Comparison of ENCODE assay signal across 14 mouse cellular contexts in the genomic region with DNA sequence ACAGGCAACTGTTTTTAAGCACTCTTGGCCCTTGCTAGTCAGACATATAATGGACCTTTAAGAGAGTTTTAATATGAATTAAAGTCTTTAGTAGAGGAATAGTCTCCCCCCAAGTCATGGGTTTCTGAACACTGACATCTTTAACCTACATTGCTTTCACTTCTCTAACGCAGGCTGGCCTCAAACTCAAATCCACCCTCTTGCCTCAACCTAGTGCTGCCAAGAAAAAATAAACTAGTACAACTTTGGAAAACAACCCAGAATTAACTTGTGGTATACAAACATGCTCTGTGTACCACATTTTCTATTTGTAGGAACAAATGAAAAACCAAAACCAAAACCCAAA.
DNase-seq lines count a peak whose midpoint lies in the region; ATAC-seq lines count a peak whose summit lies in the region.
"Had no signal": no experiment of that assay in that cellular context is flagged by ENCODE, and none has a peak within 500 bp of the region (broad histone marks: within the 10 kb centered on the region; RNA-seq: fewer than 3 reads in every experiment).

No protein-coding gene starts in this region.

- no peak overlapping the region for H3K4me3 ChIP-seq in kidney, embryonic 14.5 days (ENCODE audit: low read length)
- no peak overlapping the region for H3K4me3 ChIP-seq in kidney, embryonic 16.5 days (ENCODE audit: low read length)
- no peak overlapping the region for H3K4me3 ChIP-seq in hindbrain, embryonic 14.5 days (replicated peaks; ENCODE audit: low read length)
- H3K4me3 ChIP-seq: hindbrain, embryonic 12.5 days; lung, embryonic 15.5 days had no signal

- no peaks in the 10 kb centered on the region for H3K36me3 ChIP-seq in kidney, embryonic 14.5 days (ENCODE audit: control insufficient read depth, insufficient read depth, low read length)
- H3K36me3 ChIP-seq in kidney, embryonic 16.5 days (ENCODE audit: insufficient read depth, low read length): no peaks in the 10 kb centered on the region
- no peaks in the 10 kb centered on the region for H3K36me3 ChIP-seq in splenic B cell, adult 2 months (ENCODE audit: control insufficient read depth, insufficient read depth, low read length, poor library complexity, severe bottlenecking)
- no peaks in the 10 kb centered on the region for H3K36me3 ChIP-seq in hindbrain, embryonic 14.5 days (replicated peaks; ENCODE audit: control insufficient read depth, insufficient read depth)
- H3K36me3 ChIP-seq: hindbrain, embryonic 12.5 days; lung, embryonic 15.5 days had no signal

- H3K4me2 ChIP-seq in kidney, embryonic 14.5 days (replicated peaks; ENCODE audit: low read depth, low read length): 0 out of 2 replicates have a peak overlapping the region, but pooled peaks have one; percentile 2
- H3K4me2 ChIP-seq in kidney, embryonic 16.5 days (replicated peaks; ENCODE audit: low read depth, low read length): no peak overlapping the region
- no peak overlapping the region for H3K4me2 ChIP-seq in hindbrain, embryonic 14.5 days (replicated peaks)
- H3K4me2 ChIP-seq: hindbrain, embryonic 12.5 days; lung, embryonic 15.5 days had no signal

- no peaks in the 10 kb centered on the region for H3K9me3 ChIP-seq in kidney, embryonic 14.5 days (ENCODE audit: control insufficient read depth, low read length)
- no peaks in the 10 kb centered on the region for H3K9me3 ChIP-seq in kidney, embryonic 16.5 days (ENCODE audit: low read length)
- H3K9me3 ChIP-seq in hindbrain, embryonic 14.5 days (ENCODE audit: control insufficient read depth, low read length): no peaks in the 10 kb centered on the region
- H3K9me3 ChIP-seq: hindbrain, embryonic 12.5 days; lung, embryonic 15.5 days had no signal

- 87% methylated on average over 1 of the region's 1 CpGs for WGBS in kidney, embryonic 14.5 days
- 69% methylated on average over 1 of the region's 1 CpGs for WGBS in kidney, embryonic 16.5 days
- 81% methylated on average over 1 of the region's 1 CpGs for WGBS in hindbrain, embryonic 14.5 days

- no peaks in the 10 kb centered on the region for H3K4me1 ChIP-seq in kidney, embryonic 14.5 days (ENCODE audit: control insufficient read depth, insufficient read depth, low read length)
- peaks cover 4% of the 10 kb centered on the region; the same call in 1 of the 2 replicates for H3K4me1 ChIP-seq in kidney, embryonic 16.5 days (ENCODE audit: insufficient read depth, low read length)
- H3K4me1 ChIP-seq in hindbrain, embryonic 14.5 days (replicated peaks; ENCODE audit: control insufficient read depth, insufficient read depth, low read length): no peaks in the 10 kb centered on the region
- H3K4me1 ChIP-seq: lung, embryonic 15.5 days had no signal

- no peak overlapping the region for H3K27ac ChIP-seq in kidney, embryonic 14.5 days (ENCODE audit: low read depth, low read length)
- H3K27ac ChIP-seq in kidney, embryonic 16.5 days (ENCODE audit: low read length): no peak overlapping the region
- H3K27ac ChIP-seq in hindbrain, embryonic 14.5 days: no peak overlapping the region
- H3K27ac ChIP-seq: hindbrain, embryonic 12.5 days; lung, embryonic 15.5 days had no signal

- DNase-seq in adipocyte (ENCODE audit: low spot score): peak; percentile 67
- DNase-seq in splenic B cell, adult 2 months (ENCODE audit: low read depth, low spot score): peak; percentile 57
- no peak for DNase-seq in layer of hippocampus, adult 11-12 months (ENCODE audit: low spot score)
- DNase-seq in hindbrain, embryonic 14.5 days (ENCODE audit: low spot score): no peak
- DNase-seq: cerebellum, adult 11 months; forebrain, postnatal 0 days; gastrocnemius, postnatal 36 days; kidney, postnatal 10 days; right cerebral cortex, postnatal 4 days had no signal

- H3K9ac ChIP-seq in kidney, embryonic 14.5 days (ENCODE audit: low read depth, low read length): no peak overlapping the region
- no peak overlapping the region for H3K9ac ChIP-seq in kidney, embryonic 16.5 days (replicated peaks; ENCODE audit: low read length)
- no peak overlapping the region for H3K9ac ChIP-seq in hindbrain, embryonic 14.5 days
- H3K9ac ChIP-seq: forebrain, postnatal 0 days; hindbrain, embryonic 12.5 days; lung, embryonic 15.5 days had no signal

- no peak for ATAC-seq in kidney, embryonic 14.5 days (ENCODE audit: low FRiP score, low TSS enrichment)
- no peak for ATAC-seq in kidney, embryonic 16.5 days (ENCODE audit: low FRiP score, low TSS enrichment)
- peak; percentile 80 for ATAC-seq in granulocyte monocyte progenitor cell, adult 5-6 weeks (replicated peaks; ENCODE audit: poor library complexity, severe bottlenecking)
- ATAC-seq in hindbrain, embryonic 14.5 days (ENCODE audit: low FRiP score): no peak
- ATAC-seq: forebrain, postnatal 0 days had no signal

- no peaks in the 10 kb centered on the region for H3K27me3 ChIP-seq in kidney, embryonic 14.5 days (ENCODE audit: control insufficient read depth, insufficient read depth, low read length)
- no peaks in the 10 kb centered on the region for H3K27me3 ChIP-seq in kidney, embryonic 16.5 days (ENCODE audit: insufficient read depth, low read length)
- H3K27me3 ChIP-seq in splenic B cell, adult 2 months (ENCODE audit: control insufficient read depth, insufficient read depth, low read length, poor library complexity, severe bottlenecking): no peaks in the 10 kb centered on the region
- no peaks in the 10 kb centered on the region for H3K27me3 ChIP-seq in hindbrain, embryonic 14.5 days (ENCODE audit: control insufficient read depth, insufficient read depth, low read length)
- H3K27me3 ChIP-seq: hindbrain, embryonic 12.5 days; lung, embryonic 15.5 days had no signal

Comparison
In these comparisons a context has a peak if more than half of its experiments do, and no peak if none do; other contexts are left out.
1. DNase-seq: peak in adipocyte (single experiment) and splenic B cell, adult 2 months (single experiment); none in layer of hippocampus, adult 11-12 months (single experiment) and hindbrain, embryonic 14.5 days (single experiment).